Mouse (Mus musculus) small intestine, adult 2 months (tissue): ENCODE measurements around the gene Pik3c2g. TPM values are rescaled to one million over a fixed set of nuclear protein-coding genes. Genes with fewer than 3 reads are reported as not detected.

Experiments
- H3K27ac ChIP-seq: fragments of 200-500 bp; 2 replicates; pipeline ENCODE4 v1.5.1; 2012; ENCODE audit warnings: low read depth, low read length, control low read depth, inconsistent platforms; ENCODE audit not compliant: insufficient read depth
- H3K27me3 ChIP-seq: fragments of 200-500 bp; 2 replicates; pipeline ENCODE4 v1.6.1; 2012; ENCODE audit warnings: mild to moderate bottlenecking, moderate library complexity, low read length, inconsistent platforms; ENCODE audit not compliant: control insufficient read depth, insufficient read depth
- H3K36me3 ChIP-seq: fragments of 200-500 bp; 2 replicates; pipeline ENCODE4 v1.6.1; 2012; ENCODE audit warnings: mild to moderate bottlenecking, low read length, control low read depth, inconsistent platforms; ENCODE audit not compliant: control insufficient read depth, insufficient read depth
- H3K4me1 ChIP-seq: fragments of 200-500 bp; 2 replicates; pipeline ENCODE4 v1.6.1; 2012; ENCODE audit warnings: low read length, inconsistent platforms, mixed read lengths; ENCODE audit not compliant: control insufficient read depth, insufficient read depth, insufficient read length
- H3K4me3 ChIP-seq: fragments of 200-500 bp; 2 replicates; pipeline ENCODE4 v1.5.1; 2012; ENCODE audit warnings: low read depth, mild to moderate bottlenecking, control low read depth, inconsistent platforms, low read length, moderate library complexity
- CTCF ChIP-seq: fragments of 200-500 bp; IDR thresholded peaks from 2 replicates; pipeline ENCODE4 v1.5.1; 2012; ENCODE audit warnings: low read depth, mild to moderate bottlenecking, control low read depth, inconsistent platforms, low read length, moderate library complexity, mixed read lengths; ENCODE audit not compliant: insufficient replicate concordance, insufficient read length; ENCODE audit errors: extremely low read depth
- POLR2A ChIP-seq: fragments of 200-500 bp; IDR thresholded peaks from 2 replicates; pipeline ENCODE4 v1.6.1; 2012; ENCODE audit warnings: low read depth, mild to moderate bottlenecking, control low read depth, inconsistent platforms, low read length, moderate library complexity
- WGBS: fragments of 180-500 bp; shearing (Covaris S2); methylation state at CpG from one replicate; pipeline ENCODE4 v1.1.7; 2018; 5-methylcytosine and 5-hydroxymethylcytosine counted together
- polyA plus RNA-seq: library from polyadenylated mRNA; depleted of rRNA; stranded (reverse); fragments of >200 nt; gene quantifications from 2 replicates; pipeline ENCODE4 v1.2.3, GENCODE M21; 2012

Pik3c2g gene
- polyA plus RNA-seq, 1 experiment, result 0.15 TPM

DNA sequence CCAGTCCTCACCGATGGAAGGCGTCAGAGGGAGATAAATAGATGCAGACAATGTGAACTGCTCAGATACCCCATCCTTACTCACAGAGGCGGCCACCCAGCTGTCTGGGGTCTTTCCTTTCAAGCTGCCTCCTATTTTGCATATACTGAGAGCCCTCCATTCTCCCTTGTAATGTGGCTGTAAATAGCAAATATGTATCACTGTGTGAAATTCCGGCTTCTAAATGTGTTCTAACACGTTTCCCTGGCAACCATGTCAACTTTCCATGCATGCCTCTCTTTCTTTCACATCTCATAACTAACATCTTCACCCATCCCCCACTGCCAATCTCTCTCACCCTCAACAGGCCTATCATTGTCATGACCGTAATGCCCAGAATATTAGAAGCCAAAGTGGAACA lies 379.7 kb downstream of the Pik3c2g start:
- no peak overlapping the region for H3K4me3 ChIP-seq
- no peaks in the 10 kb centered on the region for H3K4me1 ChIP-seq
- 73% methylated on average over 6 of the region's 6 CpGs for WGBS
- no peak overlapping the region for H3K27ac ChIP-seq
- no peaks in the 10 kb centered on the region for H3K27me3 ChIP-seq
- no peaks in the 10 kb centered on the region for H3K36me3 ChIP-seq
- TF ChIP-seq CTCF, result no peak
- TF ChIP-seq POLR2A, result no peak

DNA sequence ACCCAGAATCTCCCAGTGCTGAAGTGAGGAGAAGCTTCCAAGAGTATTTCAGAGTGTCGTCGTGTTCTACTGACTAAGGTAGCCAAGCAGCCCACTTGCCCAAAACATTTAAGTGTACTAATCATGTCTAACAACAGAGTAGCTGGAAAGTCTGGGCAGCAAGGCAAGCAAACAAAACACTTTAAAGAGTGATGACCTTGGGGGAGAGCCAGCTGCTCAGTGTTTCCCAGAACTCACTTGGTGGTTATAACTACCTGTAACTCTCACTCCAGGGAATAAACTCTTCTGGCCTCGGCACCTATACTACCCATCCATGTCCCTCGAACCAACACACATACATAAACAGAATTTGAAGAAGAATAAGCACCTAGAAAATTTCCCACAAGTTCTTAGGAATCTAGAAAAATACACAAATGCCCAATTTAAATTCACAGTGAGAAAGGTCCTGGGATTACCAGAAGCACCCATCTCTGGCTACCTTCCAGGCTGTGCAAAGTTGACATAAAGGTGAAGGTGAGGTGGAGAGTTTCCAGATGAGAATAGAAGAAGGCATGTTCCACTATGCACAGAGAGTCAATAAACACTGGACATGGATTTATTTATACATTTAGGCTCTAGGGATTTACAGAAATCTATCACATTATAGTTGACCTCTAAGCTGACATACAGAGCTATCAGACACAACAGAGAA lies 384.7 kb downstream of the Pik3c2g start:
- no peak for TF ChIP-seq CTCF
- TF ChIP-seq POLR2A, result no peak
- 73% methylated on average over 4 of the region's 4 CpGs for WGBS

DNA sequence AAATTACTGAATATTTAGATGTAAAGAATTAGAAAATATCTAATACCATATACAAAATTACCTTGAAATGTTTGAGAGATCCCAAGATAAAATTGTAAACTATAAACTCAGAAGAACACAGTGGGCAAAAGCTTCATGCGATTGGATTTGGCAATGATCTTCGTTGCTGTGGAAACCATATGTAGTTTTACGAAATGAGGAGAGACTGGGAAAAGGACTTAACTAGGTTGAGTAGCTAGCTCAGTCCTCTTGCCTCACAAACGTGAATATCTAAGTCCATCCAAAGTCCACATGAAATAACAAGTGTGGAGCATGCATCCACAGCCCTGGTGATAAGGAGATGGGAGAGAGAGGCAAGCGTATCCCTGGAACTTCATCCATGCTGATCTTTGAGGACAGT lies 387.6 kb downstream of the Pik3c2g start:
- H3K4me1 ChIP-seq, result no peaks in the 10 kb centered on the region; the same call in 1 of the 2 replicates
- TF ChIP-seq POLR2A (no peak), CTCF (no peak)
- H3K36me3 ChIP-seq, result no peaks in the 10 kb centered on the region
- no peak overlapping the region for H3K4me3 ChIP-seq
- no peak overlapping the region for H3K27ac ChIP-seq
- WGBS, result 72% methylated on average over 5 of the region's 5 CpGs
- H3K27me3 ChIP-seq, result no peaks in the 10 kb centered on the region

More for the DNA sequence above, 384.7 kb downstream of the Pik3c2g start:
- Histone ChIP-seq H3K36me3 (no peaks in the 10 kb centered on the region), H3K4me1 (no peaks in the 10 kb centered on the region; the same call in 1 of the 2 replicates), H3K27ac (no peak overlapping the region), H3K27me3 (no peaks in the 10 kb centered on the region), H3K4me3 (no peak overlapping the region)

DNA sequence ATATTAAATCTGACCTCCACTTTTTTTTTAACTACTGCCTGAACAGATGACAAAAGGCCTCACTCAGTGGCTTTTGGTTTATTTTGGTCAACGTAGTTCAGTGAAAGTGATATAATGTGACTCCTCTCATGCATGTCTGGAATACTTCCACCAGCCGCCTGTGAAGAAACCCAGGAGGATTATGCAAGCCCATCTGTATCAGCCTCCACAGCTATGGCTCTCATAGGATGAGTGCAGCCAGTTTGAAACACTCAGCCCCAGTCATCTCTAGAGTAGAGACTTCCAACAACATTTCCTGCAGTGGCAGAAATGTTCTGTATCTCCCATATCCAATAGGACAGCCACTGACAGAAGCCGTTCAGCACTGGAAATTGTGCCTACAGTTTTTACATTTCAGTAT lies 391.1 kb downstream of the Pik3c2g start:
- no peak overlapping the region for H3K4me3 ChIP-seq
- 69% methylated on average over 3 of the region's 3 CpGs for WGBS
- no peaks in the 10 kb centered on the region for H3K36me3 ChIP-seq
- H3K27me3 ChIP-seq, result no peaks in the 10 kb centered on the region
- H3K4me1 ChIP-seq, result no peaks in the 10 kb centered on the region; the same call in 1 of the 2 replicates
- TF ChIP-seq CTCF, result no peak
- no peak for TF ChIP-seq POLR2A
- no peak overlapping the region for H3K27ac ChIP-seq

DNA sequence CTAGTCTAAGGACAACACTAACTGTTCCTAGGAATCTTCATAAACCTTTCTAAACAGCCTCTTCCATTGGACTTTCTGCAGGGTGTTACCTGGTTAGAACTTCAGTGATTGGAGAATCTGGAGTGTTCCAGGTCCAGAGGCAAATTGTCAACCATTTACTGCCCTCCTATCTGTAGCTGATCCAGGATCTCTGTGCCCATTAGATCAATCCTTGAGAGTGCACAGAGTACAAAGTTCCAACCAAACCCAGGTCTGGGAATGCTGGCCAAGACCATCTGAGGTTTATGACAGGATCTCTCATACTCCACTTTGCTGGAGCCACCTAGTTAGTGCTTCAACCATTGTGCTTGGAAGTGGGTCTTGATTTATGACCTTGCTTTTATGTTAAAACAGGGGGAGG lies 394.0 kb downstream of the Pik3c2g start:
- Histone ChIP-seq H3K4me3 (no peak overlapping the region), H3K27me3 (no peaks in the 10 kb centered on the region), H3K36me3 (no peaks in the 10 kb centered on the region), H3K4me1 (no peaks in the 10 kb centered on the region), H3K27ac (no peak overlapping the region)
- TF ChIP-seq CTCF (no peak), POLR2A (no peak)

DNA sequence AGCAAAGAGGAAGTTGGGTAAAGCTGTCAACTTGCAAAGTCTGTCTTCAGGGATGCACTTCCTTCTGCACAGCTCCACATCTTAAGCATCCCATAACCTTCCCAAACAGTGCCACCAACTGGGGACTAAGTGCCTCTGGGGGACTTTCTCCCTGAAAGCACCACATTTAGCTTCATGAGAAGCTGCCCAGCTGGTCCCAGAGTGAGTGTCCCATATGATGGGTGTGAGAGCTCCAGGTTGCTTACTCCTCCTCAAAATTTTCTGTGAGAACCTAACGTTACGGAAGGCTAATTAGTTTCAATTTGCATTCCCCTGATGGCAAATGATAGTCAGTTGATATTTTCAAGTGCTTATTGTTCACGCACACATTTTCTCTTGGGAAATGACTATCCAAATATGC lies 397.0 kb downstream of the Pik3c2g start:
- 97% methylated on average over 3 of the region's 3 CpGs for WGBS

DNA sequence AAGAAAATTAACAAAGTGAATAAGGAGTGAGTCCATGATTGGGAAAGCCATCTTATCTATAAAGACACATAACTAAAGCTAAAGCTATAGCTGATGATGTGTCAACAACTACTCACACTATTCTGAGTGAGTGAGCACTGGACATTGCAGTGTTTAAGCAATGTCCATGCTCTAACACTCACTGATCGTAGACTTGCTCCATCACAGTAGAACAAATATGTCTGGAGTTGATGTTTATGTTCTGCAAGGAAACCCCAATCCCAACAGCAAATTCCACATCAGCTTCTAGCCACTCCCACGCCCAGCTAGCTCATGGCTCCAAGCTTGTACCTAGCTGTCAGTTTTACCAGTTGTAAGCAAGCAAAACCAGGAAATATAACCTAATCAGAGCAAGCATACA lies 399.5 kb downstream of the Pik3c2g start:
- no peaks in the 10 kb centered on the region for H3K27me3 ChIP-seq
- no peak for TF ChIP-seq CTCF
- no peak for TF ChIP-seq POLR2A
- WGBS, result 68% methylated on average over 2 of the region's 2 CpGs
- no peaks in the 10 kb centered on the region for H3K36me3 ChIP-seq
- no peaks in the 10 kb centered on the region for H3K4me1 ChIP-seq
- H3K4me3 ChIP-seq, result no peak overlapping the region
- no peak overlapping the region for H3K27ac ChIP-seq

More for the DNA sequence above, 397.0 kb downstream of the Pik3c2g start:
- H3K27me3 ChIP-seq, result no peaks in the 10 kb centered on the region
- no peaks in the 10 kb centered on the region for H3K4me1 ChIP-seq
- no peaks in the 10 kb centered on the region for H3K36me3 ChIP-seq
- no peak for TF ChIP-seq POLR2A
- H3K27ac ChIP-seq, result no peak overlapping the region
- no peak overlapping the region for H3K4me3 ChIP-seq

DNA sequence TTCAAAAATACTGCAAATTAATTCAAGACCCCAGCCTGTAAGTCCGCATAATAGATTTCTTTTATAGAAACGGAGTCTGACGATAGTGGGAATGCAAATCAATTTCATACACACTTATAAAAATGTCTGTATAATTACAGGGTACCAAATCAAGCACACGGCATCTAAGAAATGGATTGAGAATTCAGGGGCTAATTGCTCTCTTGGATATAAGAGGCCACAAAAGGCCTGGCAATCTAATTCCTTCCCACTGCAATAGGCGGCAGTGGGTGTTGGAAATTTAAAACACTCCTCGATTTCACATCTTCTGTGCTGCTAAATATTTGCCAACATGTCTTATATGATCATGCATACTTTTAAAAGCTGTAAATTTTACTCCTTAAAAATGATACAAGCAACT lies 402.1 kb downstream of the Pik3c2g start:
- WGBS, result 91% methylated on average over 6 of the region's 6 CpGs
- no peaks in the 10 kb centered on the region for H3K36me3 ChIP-seq
- no peak overlapping the region for H3K27ac ChIP-seq
- TF ChIP-seq CTCF (no peak), POLR2A (no peak)
- no peak overlapping the region for H3K4me3 ChIP-seq
- no peaks in the 10 kb centered on the region for H3K27me3 ChIP-seq
- H3K4me1 ChIP-seq, result no peaks in the 10 kb centered on the region
